Mouse (Mus musculus): ENCODE measurements around the gene Trim56.
A peak's percentile ranks its signal among the peaks of the same experiment; 100 is the strongest.

Gene Trim56

GRCm38 (mm10) chr5:137075726-137076125 lies 40.3 kb downstream of the Trim56 start:
- DNase-seq (ENCODE audit: low read depth) = no peak

- DNase-seq (ENCODE audit: low read depth) = no peak
Measured at GRCm38 (mm10) chr5:137074191-137074651, 41.8 kb downstream of the Trim56 start.

GRCm38 (mm10) chr5:137073141-137073540 lies 42.9 kb downstream of the Trim56 start:
- no peak for DNase-seq (ENCODE audit: low read depth)

- peak; percentile 61 for DNase-seq (ENCODE audit: low read depth)
Measured at GRCm38 (mm10) chr5:137072079-137072960, 43.7 kb downstream of the Trim56 start, which contains the start of gene Serpine1. TSS of gene Serpine1 (minus strand) at chr5:137072268.

GRCm38 (mm10) chr5:137070881-137071605 lies 45.0 kb downstream of the Trim56 start:
- DNase-seq (ENCODE audit: low read depth) = no peak

GRCm38 (mm10) chr5:137068711-137069110 lies 47.3 kb downstream of the Trim56 start:
- no peak for DNase-seq (ENCODE audit: low read depth)

- DNase-seq (ENCODE audit: low read depth) = no peak
Measured at GRCm38 (mm10) chr5:137065923-137066322, 50.1 kb downstream of the Trim56 start.

GRCm38 (mm10) chr5:137065454-137065853 lies 50.6 kb downstream of the Trim56 start:
- DNase-seq (ENCODE audit: low read depth) = no peak

GRCm38 (mm10) chr5:137062601-137063000 lies 53.4 kb downstream of the Trim56 start:
- no peak for DNase-seq (ENCODE audit: low read depth)

GRCm38 (mm10) chr5:137061809-137062481 lies 54.1 kb downstream of the Trim56 start:
- DNase-seq (ENCODE audit: low read depth) = peak; percentile 61

Data from naive thymus-derived CD4-positive, alpha-beta T cell, adult 2 months (primary cell).